Mouse (Mus musculus): ENCODE measurements around the gene Sorbs1. TPM values are rescaled to one million over a fixed set of nuclear protein-coding genes. Genes with fewer than 3 reads are reported as not detected.

The Sorbs1 gene
- polyA plus RNA-seq, 1 experiment from 2014 or later = 94.7 TPM

- Histone ChIP-seq H3K27me3 (replicated peaks) (no peaks in the 10 kb centered on the region), H3K4me2 (peak overlapping the region; percentile 63), H3K36me3 (no peaks in the 10 kb centered on the region), H3K9ac (replicated peaks) (peak overlapping the region; percentile 87), H3K27ac (replicated peaks) (peak overlapping the region; percentile 91), H3K4me3 (replicated peaks) (peak overlapping the region; percentile 75), H3K4me1 (peaks cover 34% of the 10 kb centered on the region), H3K9me3 (replicated peaks) (no peaks in the 10 kb centered on the region)
- WGBS = 17% methylated on average over 5 of the region's 5 CpGs
- ATAC-seq (ENCODE audit: low FRiP score) = no peak
These were observed 1.8 kb downstream of the Sorbs1 start for GRCm38 (mm10) chr19:40511679-40512309.

- H3K27me3 ChIP-seq (replicated peaks) = no peaks in the 10 kb centered on the region
- peak overlapping the region; percentile 37 for H3K9ac ChIP-seq (replicated peaks)
- no peak for ATAC-seq (ENCODE audit: low FRiP score)
- no peaks in the 10 kb centered on the region for H3K9me3 ChIP-seq (replicated peaks)
- H3K4me1 ChIP-seq = peaks cover 34% of the 10 kb centered on the region
- WGBS = 41% methylated on average over 8 of the region's 8 CpGs
- peak overlapping the region; percentile 75 for H3K4me3 ChIP-seq (replicated peaks)
- H3K36me3 ChIP-seq = no peaks in the 10 kb centered on the region
- peak overlapping the region; percentile 58 for H3K27ac ChIP-seq (replicated peaks)
- peak overlapping the region; percentile 63 for H3K4me2 ChIP-seq
These were observed 2.5 kb downstream of the Sorbs1 start for GRCm38 (mm10) chr19:40511100-40511439.

- Histone ChIP-seq H3K9me3 (replicated peaks) (no peaks in the 10 kb centered on the region), H3K36me3 (no peaks in the 10 kb centered on the region), H3K9ac (replicated peaks) (peak overlapping the region; percentile 37), H3K27ac (replicated peaks) (peak overlapping the region; percentile 58), H3K4me3 (replicated peaks) (peak overlapping the region; percentile 75), H3K4me1 (peaks cover 34% of the 10 kb centered on the region), H3K27me3 (replicated peaks) (no peaks in the 10 kb centered on the region), H3K4me2 (peak overlapping the region; percentile 63)
- no peak for ATAC-seq (ENCODE audit: low FRiP score)
- WGBS = 64% methylated on average over 13 of the region's 13 CpGs
These were observed 3.0 kb downstream of the Sorbs1 start for GRCm38 (mm10) chr19:40510387-40511099.

GRCm38 (mm10) chr19:40509274-40509673 is 4.3 kb downstream of the Sorbs1 start:
- no peak for ATAC-seq (ENCODE audit: low FRiP score)
- Histone ChIP-seq H3K27ac (replicated peaks) (no peak overlapping the region; the same call in 1 of the 2 replicates), H3K9me3 (replicated peaks) (no peaks in the 10 kb centered on the region)

GRCm38 (mm10) chr19:40508851-40509250 is 4.7 kb downstream of the Sorbs1 start:
- 38% methylated on average over 2 of the region's 2 CpGs for WGBS
- Histone ChIP-seq H3K4me2 (no peak overlapping the region), H3K27ac (replicated peaks) (no peak overlapping the region; the same call in 1 of the 2 replicates)

More at GRCm38 (mm10) chr19:40509274-40509673, 4.3 kb downstream of the Sorbs1 start:
- no peaks in the 10 kb centered on the region for H3K27me3 ChIP-seq (replicated peaks)
- H3K4me1 ChIP-seq = peaks cover 37% of the 10 kb centered on the region
- H3K4me2 ChIP-seq = no peak overlapping the region
- 65% methylated on average over 2 of the region's 2 CpGs for WGBS
- H3K4me3 ChIP-seq (replicated peaks) = no peak overlapping the region
- H3K9ac ChIP-seq (replicated peaks) = no peak overlapping the region
- no peaks in the 10 kb centered on the region for H3K36me3 ChIP-seq

GRCm38 (mm10) chr19:40506965-40507364 is 6.6 kb downstream of the Sorbs1 start:
- no peak overlapping the region for H3K9ac ChIP-seq (replicated peaks)
- H3K4me1 ChIP-seq = peaks cover 40% of the 10 kb centered on the region
- no peak for ATAC-seq (ENCODE audit: low FRiP score)
- no peaks in the 10 kb centered on the region for H3K27me3 ChIP-seq (replicated peaks)
- WGBS = 92% methylated on average over 3 of the region's 3 CpGs
- H3K4me3 ChIP-seq (replicated peaks) = no peak overlapping the region
- H3K36me3 ChIP-seq = 0 out of 2 replicates have a peak, but pooled peaks cover 3% of the 10 kb centered on the region
- no peak overlapping the region for H3K4me2 ChIP-seq
- H3K9me3 ChIP-seq (replicated peaks) = no peaks in the 10 kb centered on the region
- no peak overlapping the region for H3K27ac ChIP-seq (replicated peaks)

More at GRCm38 (mm10) chr19:40508851-40509250, 4.7 kb downstream of the Sorbs1 start:
- H3K4me1 ChIP-seq = peaks cover 37% of the 10 kb centered on the region
- no peaks in the 10 kb centered on the region for H3K36me3 ChIP-seq
- no peak overlapping the region for H3K9ac ChIP-seq (replicated peaks)
- no peaks in the 10 kb centered on the region for H3K27me3 ChIP-seq (replicated peaks)
- no peaks in the 10 kb centered on the region for H3K9me3 ChIP-seq (replicated peaks)
- ATAC-seq (ENCODE audit: low FRiP score) = no peak
- H3K4me3 ChIP-seq (replicated peaks) = no peak overlapping the region

GRCm38 (mm10) chr19:40504336-40504735 is 9.2 kb downstream of the Sorbs1 start:
- no peaks in the 10 kb centered on the region for H3K27me3 ChIP-seq (replicated peaks)
- 0 out of 2 replicates have a peak, but pooled peaks cover 6% of the 10 kb centered on the region for H3K36me3 ChIP-seq
- no peaks in the 10 kb centered on the region for H3K9me3 ChIP-seq (replicated peaks)
- ATAC-seq (ENCODE audit: low FRiP score) = no peak
- H3K4me1 ChIP-seq = peaks cover 17% of the 10 kb centered on the region; the same call in 1 of the 2 replicates
- WGBS = 85% methylated on average over 7 of the region's 7 CpGs
- no peak overlapping the region for H3K27ac ChIP-seq (replicated peaks)
- H3K4me2 ChIP-seq = no peak overlapping the region
- H3K9ac ChIP-seq (replicated peaks) = no peak overlapping the region
- no peak overlapping the region for H3K4me3 ChIP-seq (replicated peaks)

- Histone ChIP-seq H3K4me1 (peaks cover 20% of the 10 kb centered on the region; the same call in 1 of the 2 replicates), H3K4me3 (replicated peaks) (no peak overlapping the region), H3K27me3 (replicated peaks) (no peaks in the 10 kb centered on the region), H3K36me3 (0 out of 2 replicates have a peak, but pooled peaks cover 11% of the 10 kb centered on the region), H3K27ac (replicated peaks) (no peak overlapping the region), H3K4me2 (no peak overlapping the region), H3K9ac (replicated peaks) (no peak overlapping the region), H3K9me3 (replicated peaks) (no peaks in the 10 kb centered on the region)
- ATAC-seq (ENCODE audit: low FRiP score) = no peak
- WGBS = 70% methylated on average over 11 of the region's 11 CpGs
These were observed 13.4 kb downstream of the Sorbs1 start for GRCm38 (mm10) chr19:40499940-40500737.

GRCm38 (mm10) chr19:40499141-40499540 is 14.4 kb downstream of the Sorbs1 start:
- Histone ChIP-seq H3K4me2 (no peak overlapping the region), H3K4me1 (peaks cover 20% of the 10 kb centered on the region; the same call in 1 of the 2 replicates), H3K9me3 (replicated peaks) (no peaks in the 10 kb centered on the region), H3K27ac (replicated peaks) (no peak overlapping the region), H3K9ac (replicated peaks) (no peak overlapping the region), H3K27me3 (replicated peaks) (no peaks in the 10 kb centered on the region), H3K4me3 (replicated peaks) (no peak overlapping the region), H3K36me3 (0 out of 2 replicates have a peak, but pooled peaks cover 11% of the 10 kb centered on the region)
- 73% methylated on average over 8 of the region's 8 CpGs for WGBS
- ATAC-seq (ENCODE audit: low FRiP score) = peak; percentile 30; the same call in 1 of the 2 replicates

- H3K4me2 ChIP-seq = no peak overlapping the region
- H3K36me3 ChIP-seq = 0 out of 2 replicates have a peak, but pooled peaks cover 8% of the 10 kb centered on the region
- ATAC-seq (ENCODE audit: low FRiP score) = no peak
- H3K9ac ChIP-seq (replicated peaks) = no peak overlapping the region
- no peak overlapping the region for H3K27ac ChIP-seq (replicated peaks)
- no peak overlapping the region for H3K4me3 ChIP-seq (replicated peaks)
- H3K4me1 ChIP-seq = peaks cover 20% of the 10 kb centered on the region
- 60% methylated on average over 6 of the region's 6 CpGs for WGBS
- H3K27me3 ChIP-seq (replicated peaks) = no peaks in the 10 kb centered on the region
- no peaks in the 10 kb centered on the region for H3K9me3 ChIP-seq (replicated peaks)
These were observed 15.3 kb downstream of the Sorbs1 start for GRCm38 (mm10) chr19:40498162-40498725.

Data from neural tube, embryonic 15.5 days (tissue).